ENCODE assay signal across 12 mouse cellular contexts in genomic region chr13:21323405-21323804, GRCm38 (mm10). TPM values are rescaled to one million over a fixed set of nuclear protein-coding genes. Genes with fewer than 3 reads are reported as not detected.
DNase-seq lines count a peak whose midpoint lies in the region; ATAC-seq and TF ChIP-seq lines count a peak whose summit lies in the region.
"Had no signal": no experiment of that assay in that cellular context is flagged by ENCODE, and none has a peak within 500 bp of the region (broad histone marks: within the 10 kb centered on the region; RNA-seq: fewer than 3 reads in every experiment).

No protein-coding gene starts in this region.

- intact Hi-C loops in heart, adult 2 months (cut with DNase I): loop anchor here (10.0 kb wide), 3 partner anchors 89 to 1009 kb away; no protein-coding TSS in a partner anchor

- H3K4me2 ChIP-seq in heart, embryonic 13.5 days: peak overlapping the region; percentile 65
- H3K4me2 ChIP-seq in midbrain, embryonic 14.5 days (ENCODE audit: low read length): peak overlapping the region; percentile 49; the same call in 1 of the 2 replicates
- H3K4me2 ChIP-seq in midbrain, embryonic 11.5 days: no peak overlapping the region; the same call in 1 of the 2 replicates
- peak overlapping the region; percentile 50 for H3K4me2 ChIP-seq in hindbrain, embryonic 13.5 days
- H3K4me2 ChIP-seq in stomach, embryonic 15.5 days: peak overlapping the region; percentile 34; the same call in 1 of the 2 replicates

- WGBS in heart, embryonic 13.5 days: 65% methylated on average over 6 of the region's 6 CpGs
- 71% methylated on average over 6 of the region's 6 CpGs for WGBS in heart, adult 2 months
- 69% methylated on average over 6 of the region's 6 CpGs for WGBS in midbrain, embryonic 14.5 days
- WGBS in midbrain, embryonic 11.5 days: 69% methylated on average over 6 of the region's 6 CpGs
- WGBS in hindbrain, embryonic 13.5 days: 72% methylated on average over 6 of the region's 6 CpGs
- 67% methylated on average over 6 of the region's 6 CpGs for WGBS in stomach, embryonic 15.5 days

- no peak for TF ChIP-seq CTCF in heart, adult 2 months (IDR thresholded peaks at IDR 0.05)

- H3K4me1 ChIP-seq in heart, embryonic 13.5 days: peaks cover 8% of the 10 kb centered on the region
- H3K4me1 ChIP-seq in heart, adult 2 months (ENCODE audit: control insufficient read depth, insufficient read depth, low read length): no peaks in the 10 kb centered on the region
- H3K4me1 ChIP-seq in midbrain, embryonic 14.5 days (ENCODE audit: control insufficient read depth, insufficient read depth, low read length): peaks cover 6% of the 10 kb centered on the region; the same call in 1 of the 2 replicates
- no peaks in the 10 kb centered on the region for H3K4me1 ChIP-seq in midbrain, embryonic 11.5 days (ENCODE audit: control insufficient read depth, insufficient read depth, low read length)
- H3K4me1 ChIP-seq in hindbrain, embryonic 13.5 days (replicated peaks): peaks cover 16% of the 10 kb centered on the region
- H3K4me1 ChIP-seq in stomach, embryonic 15.5 days: peaks cover 3% of the 10 kb centered on the region; the same call in 1 of the 2 replicates

- H3K4me3 ChIP-seq in heart, embryonic 13.5 days: peak overlapping the region; percentile 48
- no peak overlapping the region for H3K4me3 ChIP-seq in heart, adult 2 months
- no peak overlapping the region for H3K4me3 ChIP-seq in midbrain, embryonic 14.5 days (replicated peaks; ENCODE audit: low read depth, low read length)
- H3K4me3 ChIP-seq in midbrain, embryonic 11.5 days (ENCODE audit: low read depth, low read length): no peak overlapping the region
- no peak overlapping the region for H3K4me3 ChIP-seq in hindbrain, embryonic 13.5 days
- H3K4me3 ChIP-seq in stomach, embryonic 15.5 days (replicated peaks): no peak overlapping the region

- no peaks in the 10 kb centered on the region for H3K79me2 ChIP-seq in heart, adult 2 months (replicated peaks; ENCODE audit: control insufficient read depth, insufficient read depth, low read length)

- no peak for TF ChIP-seq POLR2A in heart, adult 2 months (IDR thresholded peaks at IDR 0.05; ENCODE audit: insufficient read depth, low read depth, low read length)

- no peak for TF ChIP-seq EP300 in heart, adult 2 months (IDR thresholded peaks at IDR 0.05; ENCODE audit: insufficient read depth, low read depth, low read length)

- peaks cover 2% of the 10 kb centered on the region; the same call in 1 of the 2 replicates for H3K27me3 ChIP-seq in heart, embryonic 13.5 days (replicated peaks)
- H3K27me3 ChIP-seq in heart, adult 2 months (ENCODE audit: control insufficient read depth, insufficient read depth, low read length): no peaks in the 10 kb centered on the region; the same call in 1 of the 2 replicates
- no peaks in the 10 kb centered on the region for H3K27me3 ChIP-seq in midbrain, embryonic 14.5 days (ENCODE audit: control insufficient read depth, insufficient read depth, low read length)
- H3K27me3 ChIP-seq in midbrain, embryonic 11.5 days (ENCODE audit: control insufficient read depth, insufficient read depth, low read length): no peaks in the 10 kb centered on the region
- peaks cover 17% of the 10 kb centered on the region; the same call in 1 of the 2 replicates for H3K27me3 ChIP-seq in hindbrain, embryonic 13.5 days
- no peaks in the 10 kb centered on the region for H3K27me3 ChIP-seq in stomach, embryonic 15.5 days (replicated peaks)

- H3K9me3 ChIP-seq in heart, embryonic 13.5 days: no peaks in the 10 kb centered on the region
- H3K9me3 ChIP-seq in midbrain, embryonic 14.5 days (ENCODE audit: control insufficient read depth, low read length): no peaks in the 10 kb centered on the region
- H3K9me3 ChIP-seq in midbrain, embryonic 11.5 days (ENCODE audit: control insufficient read depth, low read length): no peaks in the 10 kb centered on the region
- no peaks in the 10 kb centered on the region for H3K9me3 ChIP-seq in hindbrain, embryonic 13.5 days
- no peaks in the 10 kb centered on the region for H3K9me3 ChIP-seq in stomach, embryonic 15.5 days

- no peak for DNase-seq in heart, adult 2 months
- DNase-seq in midbrain, embryonic 14.5 days: no peak
- no peak for DNase-seq in midbrain, embryonic 11.5 days (ENCODE audit: low spot score, missing footprints)
- DNase-seq in retina, embryonic 14.5 days (ENCODE audit: low spot score): no peak
- DNase-seq: adrenal gland, adult 8-10 months; kidney, adult 9 months had no signal

- no peak overlapping the region for H3K9ac ChIP-seq in heart, embryonic 13.5 days
- no peak overlapping the region for H3K9ac ChIP-seq in heart, adult 2 months (ENCODE audit: low read depth, low read length)
- no peak overlapping the region for H3K9ac ChIP-seq in midbrain, embryonic 14.5 days (replicated peaks; ENCODE audit: low read length)
- no peak overlapping the region for H3K9ac ChIP-seq in midbrain, embryonic 11.5 days (ENCODE audit: low read length)
- H3K9ac ChIP-seq in hindbrain, embryonic 13.5 days: no peak overlapping the region
- no peak overlapping the region for H3K9ac ChIP-seq in stomach, embryonic 15.5 days

- no peak overlapping the region for H3K27ac ChIP-seq in heart, embryonic 13.5 days (replicated peaks)
- no peak overlapping the region for H3K27ac ChIP-seq in heart, adult 2 months
- H3K27ac ChIP-seq in midbrain, embryonic 14.5 days (replicated peaks; ENCODE audit: low read depth, low read length): no peak overlapping the region
- no peak overlapping the region for H3K27ac ChIP-seq in midbrain, embryonic 11.5 days (ENCODE audit: low read depth, low read length)
- no peak overlapping the region for H3K27ac ChIP-seq in hindbrain, embryonic 13.5 days
- H3K27ac ChIP-seq in stomach, embryonic 15.5 days: no peak overlapping the region

- no peaks in the 10 kb centered on the region for H3K36me3 ChIP-seq in heart, embryonic 13.5 days
- no peaks in the 10 kb centered on the region for H3K36me3 ChIP-seq in heart, adult 2 months (ENCODE audit: control insufficient read depth, insufficient read depth, low read length)
- H3K36me3 ChIP-seq in midbrain, embryonic 14.5 days (ENCODE audit: control insufficient read depth, insufficient read depth, low read length): no peaks in the 10 kb centered on the region
- H3K36me3 ChIP-seq in midbrain, embryonic 11.5 days (ENCODE audit: control insufficient read depth, insufficient read depth, low read length): no peaks in the 10 kb centered on the region
- no peaks in the 10 kb centered on the region for H3K36me3 ChIP-seq in hindbrain, embryonic 13.5 days
- no peaks in the 10 kb centered on the region for H3K36me3 ChIP-seq in stomach, embryonic 15.5 days

- no peak for ATAC-seq in heart, embryonic 13.5 days (ENCODE audit: extremely low read depth, insufficient number of reproducible peaks, low FRiP score, low TSS enrichment)
- ATAC-seq in midbrain, embryonic 14.5 days (ENCODE audit: low FRiP score, low TSS enrichment): no peak
- no peak for ATAC-seq in midbrain, embryonic 11.5 days (ENCODE audit: low FRiP score)
- ATAC-seq in hindbrain, embryonic 13.5 days (ENCODE audit: low FRiP score): no peak
- ATAC-seq in stomach, embryonic 15.5 days (ENCODE audit: insufficient read depth, low FRiP score, low read depth): no peak
- no peak for ATAC-seq in erythroblast, adult 5-6 weeks (replicated peaks; ENCODE audit: low FRiP score, poor library complexity, severe bottlenecking)

RNA-seq across cellular contexts. Expression of gene Gpx6, which starts 11.5 kb away (rescaled TPM):
- not detected in 2 replicates for polyA plus RNA-seq in heart, embryonic 13.5 days (2015; fragmentation: Nextera tagmentation; extraction: Ambion mirVana)
- not detected for total RNA-seq in heart, adult 2 months (2021)
- polyA plus RNA-seq in heart, adult 2 months (2012; rRNA removed): not detected in 2 replicates
- polyA plus RNA-seq in midbrain, embryonic 14.5 days (2014; fragmentation: Nextera tagmentation; extraction: Ambion mirVana): not detected in 2 replicates
- polyA plus RNA-seq in midbrain, embryonic 11.5 days (2014; fragmentation: Nextera tagmentation; extraction: Ambion mirVana): not detected in 2 replicates
- polyA plus RNA-seq in hindbrain, embryonic 13.5 days (2015; fragmentation: Nextera tagmentation; extraction: Ambion mirVana): not detected in 2 replicates
- polyA plus RNA-seq in stomach, embryonic 15.5 days (2015; fragmentation: Nextera tagmentation; extraction: Ambion mirVana): not detected in 2 replicates
- not detected in 2 replicates for total RNA-seq in erythroblast, adult 5-6 weeks (2015; ENCODE audit: low replicate concordance)
- not detected in 2 replicates for total RNA-seq in erythroblast, adult 5-6 weeks (2017; ENCODE audit: low replicate concordance)
- total RNA-seq: adrenal gland, adult 8-10 months had no signal
- polyA plus RNA-seq: neural tube, embryonic 11.5 days had no signal

RNA-seq across cellular contexts. Expression of gene Olfr1367, which starts 23.3 kb away (rescaled TPM):
- polyA plus RNA-seq in heart, embryonic 13.5 days (2015; fragmentation: Nextera tagmentation; extraction: Ambion mirVana): not detected in 2 replicates
- not detected for total RNA-seq in heart, adult 2 months (2021)
- polyA plus RNA-seq in heart, adult 2 months (2012; rRNA removed): not detected in 2 replicates
- not detected in 2 replicates for polyA plus RNA-seq in midbrain, embryonic 14.5 days (2014; fragmentation: Nextera tagmentation; extraction: Ambion mirVana)
- not detected in 2 replicates for polyA plus RNA-seq in midbrain, embryonic 11.5 days (2014; fragmentation: Nextera tagmentation; extraction: Ambion mirVana)
- polyA plus RNA-seq in hindbrain, embryonic 13.5 days (2015; fragmentation: Nextera tagmentation; extraction: Ambion mirVana): not detected in 2 replicates
- not detected in 2 replicates for polyA plus RNA-seq in stomach, embryonic 15.5 days (2015; fragmentation: Nextera tagmentation; extraction: Ambion mirVana)
- not detected in 2 replicates for total RNA-seq in erythroblast, adult 5-6 weeks (2015; ENCODE audit: low replicate concordance)
- total RNA-seq in erythroblast, adult 5-6 weeks (2017; ENCODE audit: low replicate concordance): not detected in 2 replicates
- total RNA-seq: adrenal gland, adult 8-10 months; liver, adult 2 months had no signal
- polyA plus RNA-seq: liver, adult 2 months; neural tube, embryonic 11.5 days had no signal

RNA-seq across cellular contexts. Expression of gene Gpx5, which starts 30.9 kb away (rescaled TPM):
- not detected in 2 replicates for polyA plus RNA-seq in heart, embryonic 13.5 days (2015; fragmentation: Nextera tagmentation; extraction: Ambion mirVana)
- not detected for total RNA-seq in heart, adult 2 months (2021)
- not detected in 2 replicates for polyA plus RNA-seq in heart, adult 2 months (2012; rRNA removed)
- not detected in 2 replicates for polyA plus RNA-seq in midbrain, embryonic 14.5 days (2014; fragmentation: Nextera tagmentation; extraction: Ambion mirVana)
- not detected in 2 replicates for polyA plus RNA-seq in midbrain, embryonic 11.5 days (2014; fragmentation: Nextera tagmentation; extraction: Ambion mirVana)
- not detected in 2 replicates for polyA plus RNA-seq in hindbrain, embryonic 13.5 days (2015; fragmentation: Nextera tagmentation; extraction: Ambion mirVana)
- not detected in 2 replicates for polyA plus RNA-seq in stomach, embryonic 15.5 days (2015; fragmentation: Nextera tagmentation; extraction: Ambion mirVana)
- total RNA-seq in erythroblast, adult 5-6 weeks (2015; ENCODE audit: low replicate concordance): not detected in 2 replicates
- not detected in 2 replicates for total RNA-seq in erythroblast, adult 5-6 weeks (2017; ENCODE audit: low replicate concordance)
- total RNA-seq: adrenal gland, adult 8-10 months; liver, adult 2 months had no signal
- polyA plus RNA-seq: liver, adult 2 months; neural tube, embryonic 11.5 days had no signal

RNA-seq across cellular contexts. Expression of gene Zscan12, which starts 39.2 kb away (rescaled TPM):
- polyA plus RNA-seq in heart, embryonic 13.5 days (2015; fragmentation: Nextera tagmentation; extraction: Ambion mirVana): 7.1 and 7.7 TPM in 2 replicates
- 1 to 10 TPM; 4.8 to 5.1 TPM for total RNA-seq in heart, adult 2 months (2021)
- polyA plus RNA-seq in heart, adult 2 months (2012; rRNA removed): 1.3 and 2.5 TPM in 2 replicates
- 11.8 and 15.9 TPM in 2 replicates for polyA plus RNA-seq in midbrain, embryonic 14.5 days (2014; fragmentation: Nextera tagmentation; extraction: Ambion mirVana)
- polyA plus RNA-seq in midbrain, embryonic 11.5 days (2014; fragmentation: Nextera tagmentation; extraction: Ambion mirVana): 20.3 and 21.8 TPM in 2 replicates
- polyA plus RNA-seq in hindbrain, embryonic 13.5 days (2015; fragmentation: Nextera tagmentation; extraction: Ambion mirVana): 13.5 and 15.5 TPM in 2 replicates
- polyA plus RNA-seq in stomach, embryonic 15.5 days (2015; fragmentation: Nextera tagmentation; extraction: Ambion mirVana): 9.9 and 10.0 TPM in 2 replicates
- 0.84 TPM in 1 of 2 replicates, not detected in the other for total RNA-seq in erythroblast, adult 5-6 weeks (2015; ENCODE audit: low replicate concordance)
- total RNA-seq in erythroblast, adult 5-6 weeks (2017; ENCODE audit: low replicate concordance): 0.70 and 1.4 TPM in 2 replicates
